Mouse (Mus musculus): ENCODE data around the gene Trim56.

Trim56 gene

DNA sequence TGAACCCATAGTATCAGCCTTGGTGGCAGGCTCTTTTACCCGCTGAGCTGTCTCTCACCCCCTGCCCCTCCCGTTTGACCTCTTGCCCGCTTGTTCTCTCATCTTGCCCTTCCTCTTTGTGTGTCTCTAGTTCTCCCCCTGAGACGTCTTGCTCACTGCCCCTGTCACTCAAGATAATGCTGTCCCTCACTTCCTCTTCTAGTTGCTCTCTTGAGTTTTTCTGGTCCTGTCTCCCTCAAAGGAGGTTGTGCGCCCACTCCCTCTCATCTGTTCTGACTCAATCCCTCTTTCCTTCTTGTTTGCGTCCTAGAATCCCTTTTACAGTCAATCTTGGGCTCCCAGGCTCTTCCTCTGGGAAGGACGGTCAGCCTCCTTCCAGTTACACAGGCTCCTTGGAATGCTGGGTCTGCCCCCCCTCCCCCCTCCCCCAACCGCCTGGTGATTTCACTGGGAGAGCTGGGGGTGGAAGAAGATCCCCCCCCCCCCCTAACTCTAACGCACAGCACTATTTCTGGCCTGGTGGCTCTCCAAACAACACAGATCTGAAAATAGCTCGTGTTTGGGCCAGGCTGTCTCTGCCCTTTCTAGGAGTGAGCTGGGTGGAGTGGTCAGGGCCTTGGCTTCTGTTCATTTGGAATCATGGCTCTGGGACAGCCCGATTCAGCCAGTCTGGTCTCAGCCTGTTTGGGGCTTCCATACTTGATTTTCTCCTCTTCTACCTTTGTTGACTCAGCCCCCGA is 39.6 kb downstream of the Trim56 start:
- peak in 1 of 2 experiments; percentile 52 for DNase-seq (ENCODE audit: low spot score in 2 of 2)

DNA sequence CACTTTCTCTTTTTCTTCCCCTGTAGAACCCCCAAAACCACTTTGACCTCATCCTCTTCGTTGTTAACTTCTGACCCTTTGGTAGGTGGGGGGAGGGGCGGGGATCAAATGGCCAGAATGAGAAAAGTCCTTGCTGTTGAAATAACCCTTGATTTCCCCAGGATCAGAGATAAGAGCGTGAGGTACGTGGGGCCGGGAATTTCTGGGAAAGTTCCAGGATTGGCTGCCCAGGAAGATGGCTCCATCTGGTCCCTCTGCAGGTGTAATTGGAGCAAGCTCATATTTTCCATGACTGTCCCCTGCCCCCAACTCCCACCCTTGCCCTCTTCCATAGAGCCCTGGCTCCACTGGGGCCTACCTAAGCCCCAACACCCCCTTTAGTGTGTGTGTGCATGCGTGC is 40.3 kb downstream of the Trim56 start:
- DNase-seq (ENCODE audit: low spot score in 2 of 2) = no peak

- peak in 1 of 2 experiments; percentile 55 for DNase-seq (ENCODE audit: low spot score in 2 of 2)
These were observed 41.8 kb downstream of the Trim56 start for GRCm38 (mm10) chr5:137074191-137074651.

DNA sequence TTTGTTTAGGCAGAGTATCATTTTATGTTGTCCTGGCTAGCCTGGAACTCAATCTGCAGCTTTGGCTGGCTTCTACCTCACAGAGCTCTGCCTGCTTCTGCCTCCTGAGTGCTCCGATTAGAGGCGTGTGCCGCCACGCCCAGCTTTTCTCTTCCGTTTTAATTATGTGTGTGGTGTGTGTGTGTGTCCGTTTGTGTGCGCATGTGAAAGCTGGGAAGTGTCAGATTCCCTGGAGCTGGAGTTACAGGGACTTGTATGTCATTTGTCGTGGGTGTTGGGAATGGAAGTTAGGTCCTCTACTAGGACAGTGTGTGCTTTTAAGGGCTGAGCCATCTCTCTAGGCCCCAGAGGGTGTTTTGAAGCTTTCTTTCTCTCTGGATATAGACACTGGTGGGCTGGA is 42.9 kb downstream of the Trim56 start:
- DNase-seq (ENCODE audit: low spot score in 2 of 2) = no peak

DNA sequence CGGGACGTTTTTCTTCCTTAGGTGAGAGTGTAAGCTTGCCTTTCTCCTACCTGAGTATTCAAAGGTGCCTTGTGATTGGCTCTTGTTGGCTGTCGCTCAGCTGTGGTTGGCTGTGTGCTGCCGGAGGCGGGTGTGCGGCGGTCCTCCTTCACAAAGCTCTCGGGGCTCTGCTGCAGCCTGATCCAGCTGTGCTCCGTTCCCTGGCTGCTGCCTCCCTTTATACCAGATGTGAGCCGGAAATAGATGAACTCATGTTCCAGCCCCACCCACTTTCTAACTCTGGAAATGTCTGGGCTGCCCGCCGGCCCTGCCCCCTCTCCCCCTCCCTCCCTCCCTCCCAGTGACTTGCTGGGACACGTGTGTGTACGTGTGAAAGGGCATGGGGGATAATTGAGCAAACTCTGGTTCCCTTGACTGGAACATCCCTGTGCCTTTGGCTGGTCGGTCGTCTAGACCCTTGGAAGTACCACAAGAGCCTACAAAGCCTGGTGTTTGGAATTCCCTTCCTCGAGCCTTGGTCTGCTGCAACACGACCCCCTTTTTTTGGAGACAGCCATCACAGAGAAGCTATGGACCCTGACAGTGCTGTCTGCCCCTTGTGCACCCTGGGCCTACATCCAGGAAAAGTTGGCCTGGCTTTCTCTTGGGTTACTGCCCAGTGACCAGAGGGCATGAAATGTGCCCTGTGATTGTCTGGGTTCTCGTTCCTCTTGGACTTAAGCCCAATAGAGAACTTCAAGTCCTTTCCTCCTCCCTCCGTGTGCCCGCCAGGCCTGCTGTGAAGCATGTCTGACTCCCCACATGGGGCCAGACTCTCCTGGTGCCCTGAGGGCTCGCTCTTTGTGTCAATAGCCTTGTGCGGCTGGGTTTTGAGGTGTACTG is 43.7 kb downstream of the Trim56 start, which contains the start of gene Serpine1:
Serpine1 (minus strand) TSS at position 190 of the 882 bp plus-strand sequence.
- DNase-seq (ENCODE audit: low spot score in 2 of 2) = peak; percentile 68 to 88

DNA sequence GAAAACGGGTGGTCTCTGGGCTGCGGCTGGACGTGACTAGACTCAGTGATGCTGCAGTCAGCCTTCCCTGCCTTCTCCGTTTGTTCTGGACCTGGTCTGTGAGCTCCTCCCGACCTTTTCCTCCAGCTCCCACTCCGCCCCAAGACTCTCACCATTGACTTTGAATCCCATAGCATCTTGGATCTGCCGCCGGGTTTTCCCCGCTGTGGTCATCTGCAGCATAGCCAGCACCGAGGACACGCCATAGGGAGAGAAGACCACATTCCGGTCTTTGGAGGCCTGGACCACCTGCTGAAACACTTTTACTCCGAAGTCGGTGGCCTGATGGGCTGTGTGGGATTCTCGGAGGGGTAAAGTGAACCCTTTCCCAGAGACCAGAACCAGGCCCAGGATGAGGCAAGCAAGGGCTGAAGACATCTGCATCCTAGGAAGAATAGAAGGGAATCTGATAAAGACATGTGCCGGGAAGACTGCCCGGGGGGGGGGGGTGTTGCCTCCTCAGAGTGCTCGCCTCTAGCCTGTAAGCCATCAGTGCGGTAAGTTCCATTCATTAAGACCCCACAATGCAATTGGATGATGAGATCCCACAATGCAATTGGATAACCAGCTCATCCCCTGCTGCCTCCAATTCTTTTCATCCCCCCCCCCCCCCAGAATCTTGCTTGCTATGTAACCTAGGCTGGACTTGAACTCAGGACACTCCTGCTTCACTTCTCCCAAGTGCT is 45.0 kb downstream of the Trim56 start:
- DNase-seq (ENCODE audit: low spot score in 2 of 2) = no peak

DNA sequence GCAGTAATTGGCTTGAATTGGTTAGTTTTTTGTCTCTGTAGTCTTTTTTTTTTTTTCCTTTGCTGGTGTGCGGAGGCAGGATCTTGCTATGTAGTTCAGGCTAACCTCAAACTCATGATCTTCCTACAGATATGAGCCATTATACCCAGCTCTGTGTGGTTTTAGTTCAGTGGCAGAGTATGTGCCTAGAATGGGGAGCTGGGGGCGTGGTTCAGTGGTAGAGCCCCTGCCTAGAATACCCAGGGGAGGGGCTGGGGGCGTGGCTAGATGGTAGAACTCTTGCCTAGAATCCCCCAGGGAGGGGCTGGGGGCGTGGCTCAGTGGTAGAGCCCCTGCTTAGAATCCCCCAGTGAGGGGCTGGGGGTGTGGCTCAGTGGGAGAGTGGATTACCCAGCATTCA is 47.3 kb downstream of the Trim56 start:
- no peak for DNase-seq (ENCODE audit: low spot score in 2 of 2)

GRCm38 (mm10) chr5:137065923-137066322 is 50.1 kb downstream of the Trim56 start:
- DNase-seq (ENCODE audit: low spot score in 2 of 2) = no peak

DNA sequence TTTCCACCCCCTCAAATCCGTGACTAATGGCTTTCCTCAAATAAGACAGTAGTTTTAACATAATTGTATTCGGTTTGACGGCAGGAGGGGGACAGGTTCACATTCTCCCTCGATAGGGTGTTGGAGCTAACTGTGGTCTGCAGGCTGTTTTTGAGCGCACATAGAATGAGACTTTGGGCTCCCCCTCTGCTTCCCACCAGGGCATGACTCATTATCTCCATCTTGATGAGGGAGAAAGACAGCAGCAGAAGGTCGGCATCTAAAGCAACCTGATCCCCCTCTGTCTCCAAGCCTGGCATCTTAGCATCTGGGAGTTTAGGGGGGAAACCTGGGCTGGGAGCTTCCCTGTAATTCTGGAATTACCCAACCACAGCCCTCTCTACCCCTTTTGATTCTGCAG is 50.6 kb downstream of the Trim56 start:
- DNase-seq (ENCODE audit: low spot score in 2 of 2) = no peak

DNA sequence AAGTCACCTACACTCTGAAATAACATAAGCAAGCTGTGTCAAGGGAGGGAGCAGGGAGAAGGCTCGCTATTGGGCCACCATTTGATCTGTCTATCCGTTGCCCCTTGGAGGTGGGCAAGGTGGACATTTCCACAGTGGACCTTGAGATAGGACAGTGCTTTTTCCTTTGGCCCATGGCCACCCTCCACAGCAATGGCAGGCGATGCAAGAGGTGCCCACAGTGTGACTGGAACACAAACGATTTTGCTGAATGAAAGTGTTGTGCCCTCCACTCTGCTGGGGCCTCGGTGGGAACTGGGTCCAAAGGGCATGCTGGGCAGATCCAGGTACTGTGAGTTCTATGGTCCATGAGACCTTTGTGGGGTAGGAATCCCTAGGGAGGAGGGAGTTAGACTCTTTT is 53.4 kb downstream of the Trim56 start:
- DNase-seq (ENCODE audit: low spot score in 2 of 2) = no peak

- peak in 1 of 2 experiments; percentile 48 for DNase-seq (ENCODE audit: low spot score in 2 of 2)
These were observed 54.1 kb downstream of the Trim56 start for GRCm38 (mm10) chr5:137061809-137062481.
